Mouse (Mus musculus): ENCODE results near the gene Gm17949.

Gene Gm17949

DNA sequence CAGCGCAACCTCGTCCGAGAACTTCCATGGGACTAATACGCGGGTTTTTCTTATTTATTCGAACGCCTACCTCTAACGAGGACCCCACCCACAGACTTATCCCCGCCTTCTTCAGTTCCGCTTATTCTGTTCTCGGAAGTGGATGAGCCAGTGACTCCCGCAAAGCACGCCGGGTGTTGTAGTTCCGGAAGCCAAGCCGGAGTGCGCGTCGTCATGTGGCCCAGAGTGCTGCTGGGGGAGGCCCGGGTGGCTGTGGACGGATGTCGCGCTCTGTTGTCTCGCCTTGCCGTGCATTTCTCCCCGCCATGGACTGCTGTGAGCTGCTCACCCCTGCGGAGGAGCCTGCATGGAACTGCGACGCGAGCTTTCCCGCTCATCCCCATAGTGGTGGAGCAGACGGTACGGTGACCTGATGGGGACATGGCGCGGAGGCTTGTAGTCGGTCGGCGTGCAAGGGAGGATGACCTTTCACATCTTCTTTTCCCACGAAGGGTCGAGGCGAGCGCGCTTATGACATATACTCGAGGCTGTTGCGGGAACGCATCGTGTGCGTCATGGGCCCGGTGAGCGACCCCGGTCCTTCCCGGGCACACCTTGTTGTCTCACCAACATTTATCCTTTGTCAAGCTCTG lies 21.0 kb upstream of the Gm17949 start, which contains the start of gene Clpp:
Gene Clpp, plus strand, starts transcription at position 191 of the 632 bp plus-strand sequence.
- DNase-seq (ENCODE audit: low read depth, low spot score): peak; percentile 99

DNA sequence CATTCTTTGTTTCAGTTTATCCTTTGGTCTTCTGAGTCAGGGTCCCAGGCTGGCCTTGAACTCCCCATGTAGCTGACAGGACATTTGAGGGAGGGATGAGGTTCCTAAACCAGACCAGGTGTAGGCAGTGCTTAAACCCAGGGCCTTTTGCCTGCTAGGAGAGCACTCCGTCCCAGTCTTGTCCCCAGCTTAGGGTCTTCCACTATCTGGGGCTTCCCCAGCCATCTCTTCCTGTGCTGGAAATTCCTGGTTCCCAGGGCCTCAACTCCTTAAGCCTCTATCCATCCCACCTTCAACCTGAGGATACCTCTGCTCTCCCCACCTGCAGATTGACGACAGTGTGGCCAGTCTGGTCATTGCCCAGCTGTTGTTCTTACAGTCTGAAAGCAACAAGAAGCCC lies 20.3 kb upstream of the Gm17949 start:
- no peak for DNase-seq (ENCODE audit: low read depth, low spot score)

DNA sequence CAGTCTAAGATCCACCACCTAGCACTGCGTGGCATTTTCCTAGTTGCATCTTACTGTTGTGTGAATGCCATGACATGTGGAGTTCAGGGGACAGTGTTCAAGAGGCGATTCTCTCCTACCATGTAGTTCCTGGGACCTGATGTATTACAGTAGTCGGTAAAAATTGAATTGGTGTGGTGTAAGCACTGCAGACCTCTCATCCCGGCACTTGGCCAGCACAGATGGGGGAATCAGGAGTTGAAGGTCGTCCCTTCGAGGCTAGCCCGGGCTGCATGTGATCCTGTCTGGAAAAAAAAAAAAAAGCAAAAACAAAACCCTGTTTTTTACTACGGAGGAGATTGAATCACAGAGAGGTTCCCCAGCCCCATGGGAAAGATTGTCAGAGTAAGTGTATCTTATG lies 16.2 kb upstream of the Gm17949 start:
- DNase-seq (ENCODE audit: low read depth, low spot score): no peak

DNA sequence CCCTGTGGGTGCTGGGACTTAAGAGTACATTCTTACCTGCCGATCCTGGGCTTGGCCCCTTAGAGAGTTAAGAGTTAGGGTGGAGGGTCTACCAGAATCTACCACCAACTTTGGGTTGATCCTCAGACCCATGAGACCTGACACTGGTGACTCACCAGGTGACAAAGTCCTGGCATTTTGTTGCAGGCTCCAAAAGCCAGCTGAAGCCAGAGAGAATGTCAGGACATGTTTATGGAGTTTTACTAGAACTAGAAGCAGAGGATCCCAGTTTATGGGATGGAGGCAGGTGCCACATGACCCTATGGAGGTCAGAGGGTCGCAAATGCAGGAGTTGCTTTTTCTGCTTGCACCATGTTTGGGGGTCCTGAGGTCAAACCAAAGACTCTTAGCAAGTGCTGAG lies 14.8 kb upstream of the Gm17949 start:
- no peak for DNase-seq (ENCODE audit: low read depth, low spot score)

- peak; percentile 100 for DNase-seq (ENCODE audit: low read depth, low spot score)
Observed at GRCm38 (mm10) chr17:56997029-56997667, 14.1 kb upstream of the Gm17949 start, which contains the start of gene Alkbh7. TSS of gene Alkbh7 (plus strand) at chr17:56997339.

DNA sequence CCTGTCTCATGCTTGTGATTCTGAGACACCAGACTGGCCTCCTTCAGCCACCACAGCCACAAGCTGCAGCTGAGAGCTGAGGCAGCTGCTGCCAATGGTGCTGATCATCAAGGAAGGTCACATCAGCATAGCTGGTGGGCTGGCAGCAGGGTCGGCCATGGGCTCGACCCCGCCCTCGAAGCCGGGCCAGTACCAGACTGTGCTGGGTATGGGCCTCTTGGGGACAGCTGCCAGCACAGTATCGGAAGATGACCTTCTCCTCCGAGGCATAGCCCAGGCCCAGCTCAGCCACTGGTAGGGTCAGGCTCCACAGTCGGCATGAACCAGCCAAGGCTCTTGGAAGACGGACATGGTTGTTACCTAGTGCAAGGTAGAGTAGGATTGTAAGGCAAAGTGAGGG lies 11.9 kb upstream of the Gm17949 start:
- no peak for DNase-seq (ENCODE audit: low read depth, low spot score)

GRCm38 (mm10) chr17:56999968-57000609 lies 11.2 kb upstream of the Gm17949 start, which contains the start of gene Pspn:
TSS of gene Pspn (minus strand) at chr17:57000018.
- DNase-seq (ENCODE audit: low read depth, low spot score): no peak

GRCm38 (mm10) chr17:57001228-57001627 lies 10.0 kb upstream of the Gm17949 start:
- DNase-seq (ENCODE audit: low read depth, low spot score): peak; percentile 56

GRCm38 (mm10) chr17:57003994-57004393 lies 7.3 kb upstream of the Gm17949 start:
- DNase-seq (ENCODE audit: low read depth, low spot score): no peak

- DNase-seq (ENCODE audit: low read depth, low spot score): peak; percentile 65
Observed at GRCm38 (mm10) chr17:57007137-57007905, 3.9 kb upstream of the Gm17949 start.

GRCm38 (mm10) chr17:57010911-57011235 lies 396 bp upstream of the Gm17949 start:
- no peak for DNase-seq (ENCODE audit: low read depth, low spot score)

DNA sequence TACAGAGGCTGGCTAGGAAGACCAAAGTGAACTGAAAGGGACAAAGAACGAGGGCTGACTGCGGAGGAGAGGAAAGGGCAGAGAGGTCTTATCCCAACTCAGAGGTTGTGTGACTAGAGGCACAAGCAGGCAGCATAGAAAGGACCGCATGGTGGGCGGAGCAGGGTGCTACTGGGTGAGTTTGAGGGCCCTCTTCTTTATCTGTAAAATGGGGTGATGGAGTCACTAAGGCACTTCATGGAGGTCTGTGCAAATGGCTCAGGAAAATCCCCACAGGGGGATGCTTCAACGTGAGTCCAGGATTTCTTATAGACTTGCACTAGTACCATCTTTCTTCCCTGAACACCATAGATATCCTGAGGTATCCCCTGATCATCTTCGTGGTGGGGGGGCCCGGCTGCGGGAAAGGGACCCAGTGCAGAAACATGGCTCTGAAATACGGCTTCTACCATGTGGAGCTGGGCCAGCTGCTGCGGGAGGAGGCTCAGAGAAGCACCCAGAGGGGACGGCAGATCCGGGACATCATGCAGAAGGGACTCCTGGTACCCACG lies 1.1 kb downstream of the Gm17949 start:
- DNase-seq (ENCODE audit: low read depth, low spot score): no peak

DNA sequence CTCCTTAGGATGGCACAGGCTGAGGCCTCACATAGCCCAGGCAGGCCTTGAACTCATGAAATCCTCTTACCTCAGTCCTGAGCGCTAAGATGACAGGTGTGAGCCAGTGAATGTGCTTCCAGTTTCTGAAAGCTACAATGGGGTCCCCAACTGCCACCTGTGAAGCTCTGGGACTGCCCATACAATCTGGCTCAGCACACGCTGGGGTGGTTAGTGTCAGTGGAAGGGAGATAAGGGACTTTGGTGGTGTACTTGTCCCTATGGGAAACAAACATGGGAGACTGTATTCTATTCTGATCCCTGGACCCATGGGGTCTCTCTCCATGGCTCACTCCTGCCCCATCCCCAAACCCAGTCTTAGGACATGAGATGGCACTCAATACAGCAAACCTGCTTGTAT lies 8.4 kb downstream of the Gm17949 start:
- no peak for DNase-seq (ENCODE audit: low read depth, low spot score)

- no peak for DNase-seq (ENCODE audit: low read depth, low spot score)
Observed at GRCm38 (mm10) chr17:57020960-57021359, 9.7 kb downstream of the Gm17949 start.

- no peak for DNase-seq (ENCODE audit: low read depth, low spot score)
Observed at GRCm38 (mm10) chr17:57027471-57027870, 16.2 kb downstream of the Gm17949 start.

GRCm38 (mm10) chr17:57029691-57030090 lies 18.4 kb downstream of the Gm17949 start:
- DNase-seq (ENCODE audit: low read depth, low spot score): peak; percentile 76

- no peak for DNase-seq (ENCODE audit: low read depth, low spot score)
Observed at GRCm38 (mm10) chr17:57030931-57031660, 19.8 kb downstream of the Gm17949 start, which contains the start of gene Khsrp. TSS of gene Khsrp (minus strand) at chr17:57031522.

DNA sequence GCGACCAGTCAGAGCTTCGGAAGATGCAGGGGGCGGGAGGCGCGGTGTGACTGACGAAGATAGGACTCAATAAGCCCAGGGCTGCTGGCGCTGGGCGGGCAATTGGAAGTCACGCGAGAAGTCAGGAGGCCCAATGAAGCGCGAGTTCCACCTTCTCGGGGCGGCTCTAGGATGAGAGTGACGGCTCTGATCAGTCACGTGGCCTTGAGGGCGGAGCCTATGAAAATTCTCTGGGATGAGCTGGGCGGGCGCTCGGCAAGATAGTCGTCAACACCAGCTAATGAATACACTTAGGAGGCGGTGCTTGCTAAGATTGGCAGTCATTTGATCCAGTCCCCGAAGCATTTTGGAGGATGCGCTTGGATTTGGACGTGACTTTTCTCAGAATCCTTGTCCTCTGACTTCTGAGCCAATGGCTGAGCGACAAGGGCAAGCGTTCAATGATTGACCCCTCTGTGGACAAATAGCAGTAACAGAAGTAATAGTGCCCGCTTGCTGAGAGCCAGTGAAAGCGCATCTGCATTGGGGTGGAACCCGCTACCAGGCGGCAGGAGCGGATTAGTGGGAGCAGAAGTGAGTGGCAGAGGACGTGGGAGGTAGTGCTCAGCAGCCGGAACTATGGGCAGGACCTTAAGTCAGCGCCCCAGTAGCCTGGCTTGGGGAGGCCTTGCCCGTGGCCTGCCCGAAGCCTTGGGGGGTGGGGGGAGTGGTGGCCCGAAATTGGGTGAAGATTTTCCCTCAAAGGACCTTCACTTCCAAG lies 20.6 kb downstream of the Gm17949 start:
- DNase-seq (ENCODE audit: low read depth, low spot score): peak; percentile 100

GRCm38 (mm10) chr17:57032854-57033253 lies 21.6 kb downstream of the Gm17949 start:
- peak; percentile 22 for DNase-seq (ENCODE audit: low read depth, low spot score)

DNA sequence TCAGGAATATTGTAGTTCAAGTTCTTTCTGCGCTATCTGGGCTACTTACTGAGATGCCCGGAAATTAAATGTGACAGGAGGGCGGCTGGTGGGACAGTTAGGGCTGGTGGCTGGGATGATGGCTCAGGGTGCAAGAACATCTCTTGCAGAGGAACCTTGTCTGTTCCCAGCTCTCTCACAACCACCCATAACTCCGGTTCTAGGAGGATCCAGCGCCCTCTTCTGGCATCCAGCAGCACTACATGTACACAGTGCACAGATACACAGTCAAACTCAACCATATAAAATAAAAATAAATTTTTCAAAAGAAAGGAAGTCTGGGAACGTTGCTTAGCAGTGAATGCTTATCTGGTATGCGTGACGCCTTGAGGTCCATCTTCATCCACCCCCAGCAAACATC lies 27.7 kb downstream of the Gm17949 start:
- no peak for DNase-seq (ENCODE audit: low read depth, low spot score)

Measured in 3T3-L1 (cell line).